17 mouse cellular contexts compared by ENCODE assay signal in the genomic region with DNA sequence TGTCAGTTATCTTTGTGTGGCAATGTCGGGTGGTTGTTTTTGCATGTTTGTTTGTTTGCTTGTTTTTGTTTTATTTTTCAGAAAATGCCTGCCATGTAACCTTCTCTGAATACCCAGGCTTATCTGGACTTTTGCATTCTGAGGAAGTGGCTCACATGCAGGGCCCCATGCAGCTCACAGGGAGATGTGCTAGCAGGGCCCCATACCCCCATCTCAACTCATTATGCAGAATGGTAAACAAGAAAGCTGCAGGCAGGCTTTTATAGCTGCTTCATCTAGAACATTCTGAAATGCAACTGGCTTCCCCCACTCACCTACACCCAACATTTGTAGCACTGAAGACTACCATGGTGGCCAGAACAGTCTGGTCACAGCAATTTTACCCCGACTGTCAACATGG.
DNase-seq lines count a peak whose midpoint lies in the region; ATAC-seq lines count a peak whose summit lies in the region.
"Had no signal": no experiment of that assay in that cellular context is flagged by ENCODE, and none has a peak within 500 bp of the region (broad histone marks: within the 10 kb centered on the region; RNA-seq: fewer than 3 reads in every experiment).

No protein-coding gene starts in this region.

- ATAC-seq in lung, embryonic 15.5 days (ENCODE audit: borderline replicate concordance, extremely low read depth, low FRiP score, low TSS enrichment), result no peak
- ATAC-seq in embryonic facial prominence, embryonic 12.5 days (ENCODE audit: insufficient number of reproducible peaks, insufficient read depth, low FRiP score, low TSS enrichment), result no peak
- ATAC-seq in hindbrain, embryonic 11.5 days (ENCODE audit: low FRiP score), result no peak
- ATAC-seq: liver, postnatal 0 days; midbrain, embryonic 15.5 days had no signal

- peak; percentile 2 for DNase-seq in heart, postnatal 4 days
- no peak for DNase-seq in heart, postnatal 10 days
- DNase-seq in lung, postnatal 25 days (ENCODE audit: low spot score), result no peak
- DNase-seq in CD4-positive, CD25-positive, alpha-beta regulatory T cell, adult 2 months (ENCODE audit: low read depth, low spot score), result peak; percentile 35
- no peak for DNase-seq in hindbrain, embryonic 11.5 days (ENCODE audit: low spot score)
- DNase-seq in thymus, postnatal 25 days, result no peak
- DNase-seq: cerebellum, adult 11 months; cerebellum, postnatal 10 days; kidney, adult 9 months; left cerebral cortex, postnatal 4 days; liver, postnatal 0 days had no signal

- H3K9ac ChIP-seq in lung, embryonic 15.5 days, result no peak overlapping the region
- no peak overlapping the region for H3K9ac ChIP-seq in embryonic facial prominence, embryonic 12.5 days
- H3K9ac ChIP-seq in hindbrain, embryonic 11.5 days (ENCODE audit: low read depth, low read length), result no peak overlapping the region
- H3K9ac ChIP-seq: embryonic facial prominence, embryonic 15.5 days; liver, postnatal 0 days; midbrain, embryonic 15.5 days had no signal

- no peaks in the 10 kb centered on the region for H3K9me3 ChIP-seq in lung, embryonic 15.5 days
- H3K9me3 ChIP-seq in embryonic facial prominence, embryonic 12.5 days, result no peaks in the 10 kb centered on the region
- no peaks in the 10 kb centered on the region for H3K9me3 ChIP-seq in hindbrain, embryonic 11.5 days (ENCODE audit: control insufficient read depth, low read length)
- H3K9me3 ChIP-seq: embryonic facial prominence, embryonic 15.5 days; midbrain, embryonic 15.5 days had no signal

- intact Hi-C loops in heart, postnatal 10 days (cut with DNase I), result no loop called here

- H3K4me3 ChIP-seq in lung, embryonic 15.5 days, result no peak overlapping the region
- no peak overlapping the region for H3K4me3 ChIP-seq in embryonic facial prominence, embryonic 12.5 days
- H3K4me3 ChIP-seq in hindbrain, embryonic 11.5 days (ENCODE audit: low read depth, low read length), result no peak overlapping the region
- H3K4me3 ChIP-seq: embryonic facial prominence, embryonic 15.5 days; hindbrain, embryonic 10.5 days; midbrain, embryonic 15.5 days; myocyte had no signal

- peak overlapping the region; percentile 80 for H3K27ac ChIP-seq in lung, embryonic 15.5 days
- H3K27ac ChIP-seq in embryonic facial prominence, embryonic 12.5 days, result 0 out of 2 replicates have a peak overlapping the region, but pooled peaks have one; percentile 12
- H3K27ac ChIP-seq in hindbrain, embryonic 11.5 days (ENCODE audit: low read depth, low read length), result no peak overlapping the region
- H3K27ac ChIP-seq: midbrain, embryonic 15.5 days had no signal

- H3K36me3 ChIP-seq in lung, embryonic 15.5 days, result no peaks in the 10 kb centered on the region
- H3K36me3 ChIP-seq in embryonic facial prominence, embryonic 12.5 days, result no peaks in the 10 kb centered on the region
- no peaks in the 10 kb centered on the region for H3K36me3 ChIP-seq in hindbrain, embryonic 11.5 days (ENCODE audit: control insufficient read depth, insufficient read depth, low read length)
- H3K36me3 ChIP-seq: embryonic facial prominence, embryonic 15.5 days; hindbrain, embryonic 10.5 days; midbrain, embryonic 15.5 days had no signal

- no peak overlapping the region for H3K4me2 ChIP-seq in lung, embryonic 15.5 days
- H3K4me2 ChIP-seq in embryonic facial prominence, embryonic 12.5 days (replicated peaks), result no peak overlapping the region
- H3K4me2 ChIP-seq in hindbrain, embryonic 11.5 days (replicated peaks; ENCODE audit: low read depth, low read length), result no peak overlapping the region
- H3K4me2 ChIP-seq: embryonic facial prominence, embryonic 15.5 days; midbrain, embryonic 15.5 days had no signal

- no peaks in the 10 kb centered on the region for H3K27me3 ChIP-seq in lung, embryonic 15.5 days
- H3K27me3 ChIP-seq in embryonic facial prominence, embryonic 12.5 days, result no peaks in the 10 kb centered on the region
- H3K27me3 ChIP-seq in hindbrain, embryonic 11.5 days (ENCODE audit: control insufficient read depth, insufficient read depth, low read length), result no peaks in the 10 kb centered on the region
- H3K27me3 ChIP-seq: embryonic facial prominence, embryonic 15.5 days; midbrain, embryonic 15.5 days had no signal

- WGBS in lung, embryonic 15.5 days, result 71% methylated on average over 2 of the region's 2 CpGs
- 83% methylated on average over 2 of the region's 2 CpGs for WGBS in embryonic facial prominence, embryonic 12.5 days
- WGBS in hindbrain, embryonic 11.5 days, result 93% methylated on average over 2 of the region's 2 CpGs

- H3K4me1 ChIP-seq in lung, embryonic 15.5 days, result peaks cover 75% of the 10 kb centered on the region
- H3K4me1 ChIP-seq in embryonic facial prominence, embryonic 12.5 days, result peaks cover 51% of the 10 kb centered on the region
- H3K4me1 ChIP-seq in hindbrain, embryonic 11.5 days (replicated peaks; ENCODE audit: control insufficient read depth, insufficient read depth, low read length), result no peaks in the 10 kb centered on the region

Comparison
In these comparisons a context has a peak if more than half of its experiments do, and no peak if none do; other contexts are left out.
1. DNase-seq: peak in heart, postnatal 4 days (single experiment) and CD4-positive, CD25-positive, alpha-beta regulatory T cell, adult 2 months (single experiment); none in heart, postnatal 10 days (0 of 2), lung, postnatal 25 days (single experiment), hindbrain, embryonic 11.5 days (single experiment) and thymus, postnatal 25 days (single experiment).